Mouse (Mus musculus) megakaryocyte, embryonic 14.5 days (primary cell): ENCODE results near the gene Atp6v1a. TPM values are rescaled to one million over a fixed set of nuclear protein-coding genes. Genes with fewer than 3 reads are reported as not detected.

ENCODE experiments used
- H3K27me3 ChIP-seq: replicated peaks from 2 replicates; pipeline ENCODE3; 2012; ENCODE audit warnings: inconsistent platforms
- H3K36me3 ChIP-seq: replicated peaks from 2 replicates; pipeline ENCODE3; 2012; ENCODE audit warnings: low read length, inconsistent platforms, mixed read lengths
- H3K4me1 ChIP-seq: 2 replicates; pipeline ENCODE4 v1.6.1; 2012; ENCODE audit warnings: inconsistent platforms
- H3K4me3 ChIP-seq: replicated peaks from 2 replicates; pipeline ENCODE3; 2012; ENCODE audit warnings: moderate library complexity, mild to moderate bottlenecking, inconsistent platforms
- H3K9me3 ChIP-seq: 2 replicates; pipeline ENCODE4 v1.6.1; 2012; ENCODE audit warnings: inconsistent platforms
- FLI1 ChIP-seq: IDR thresholded peaks from 2 replicates; pipeline ENCODE4 v1.6.1; 2012; ENCODE audit warnings: low read length, inconsistent platforms, mixed read lengths
- GATA1 ChIP-seq: IDR thresholded peaks from 3 replicates; pipeline ENCODE4 v1.6.1; 2012; ENCODE audit warnings: mixed read lengths, low read length, inconsistent platforms, borderline replicate concordance
- polyA plus RNA-seq: library from polyadenylated mRNA; stranded (reverse); fragments of >175 nt; gene quantifications from 2 replicates; pipeline ENCODE4 v1.2.3, GENCODE M21; 2012; ENCODE audit warnings: low replicate concordance; ENCODE audit not compliant: insufficient read depth

The Atp6v1a gene
- 0.77 and 3.0 TPM in 2 replicates for polyA plus RNA-seq

- peak within 1 kb of the TSS; percentile 100 for H3K4me3 ChIP-seq
- TF ChIP-seq FLI1 (no peak), GATA1 (no peak)
- H3K9me3 ChIP-seq = no peaks in the 10 kb centered on the region
- peaks cover 2% of the 10 kb centered on the region for H3K36me3 ChIP-seq
- peaks cover 33% of the 10 kb centered on the region for H3K4me1 ChIP-seq
- no peaks in the 10 kb centered on the region for H3K27me3 ChIP-seq
Measured at GRCm38 (mm10) chr16:44139536-44140185, at the start of gene Atp6v1a, which contains the start of gene Naa50. TSS of gene Atp6v1a (minus strand) at chr16:44139705. TSS of gene Naa50 (plus strand) at chr16:44139830.

- Histone ChIP-seq H3K9me3 (peaks cover 4% of the 10 kb centered on the region; the same call in 1 of the 2 replicates), H3K4me3 (no peak overlapping the region), H3K4me1 (peaks cover 31% of the 10 kb centered on the region), H3K36me3 (peaks cover 24% of the 10 kb centered on the region), H3K27me3 (no peaks in the 10 kb centered on the region)
- no peak for TF ChIP-seq GATA1
- TF ChIP-seq FLI1 = no peak
Measured at GRCm38 (mm10) chr16:44188766-44189165, 49.3 kb upstream of the Atp6v1a start.

- H3K27me3 ChIP-seq = no peaks in the 10 kb centered on the region
- H3K9me3 ChIP-seq = peaks cover 4% of the 10 kb centered on the region; the same call in 1 of the 2 replicates
- no peak overlapping the region for H3K4me3 ChIP-seq
- peaks cover 26% of the 10 kb centered on the region for H3K36me3 ChIP-seq
- H3K4me1 ChIP-seq = peaks cover 26% of the 10 kb centered on the region
- no peak for TF ChIP-seq FLI1
- no peak for TF ChIP-seq GATA1
Measured at GRCm38 (mm10) chr16:44187172-44187571, 47.7 kb upstream of the Atp6v1a start.

GRCm38 (mm10) chr16:44184769-44185168, 45.3 kb upstream of the Atp6v1a start:
- H3K9me3 ChIP-seq = peaks cover 4% of the 10 kb centered on the region; the same call in 1 of the 2 replicates
- peaks cover 32% of the 10 kb centered on the region for H3K36me3 ChIP-seq
- no peak for TF ChIP-seq FLI1
- no peak for TF ChIP-seq GATA1
- peaks cover 5% of the 10 kb centered on the region for H3K4me1 ChIP-seq
- no peaks in the 10 kb centered on the region for H3K27me3 ChIP-seq
- no peak overlapping the region for H3K4me3 ChIP-seq

- no peak for TF ChIP-seq GATA1
- TF ChIP-seq FLI1 = no peak
- Histone ChIP-seq H3K27me3 (no peaks in the 10 kb centered on the region), H3K4me1 (no peaks in the 10 kb centered on the region), H3K4me3 (no peak overlapping the region), H3K9me3 (no peaks in the 10 kb centered on the region), H3K36me3 (peaks cover 37% of the 10 kb centered on the region)
Measured at GRCm38 (mm10) chr16:44182597-44182996, 43.1 kb upstream of the Atp6v1a start.

- peaks cover 29% of the 10 kb centered on the region for H3K36me3 ChIP-seq
- no peaks in the 10 kb centered on the region for H3K9me3 ChIP-seq
- no peaks in the 10 kb centered on the region for H3K27me3 ChIP-seq
- H3K4me3 ChIP-seq = no peak overlapping the region
- peaks cover 17% of the 10 kb centered on the region for H3K4me1 ChIP-seq
- TF ChIP-seq GATA1 (no peak), FLI1 (no peak)
Measured at GRCm38 (mm10) chr16:44178555-44178954, 39.0 kb upstream of the Atp6v1a start.

- H3K4me3 ChIP-seq = no peak overlapping the region
- no peaks in the 10 kb centered on the region for H3K27me3 ChIP-seq
- no peaks in the 10 kb centered on the region for H3K9me3 ChIP-seq
- peaks cover 21% of the 10 kb centered on the region for H3K36me3 ChIP-seq
- TF ChIP-seq FLI1 = no peak
- no peak for TF ChIP-seq GATA1
- H3K4me1 ChIP-seq = peaks cover 20% of the 10 kb centered on the region
Measured at GRCm38 (mm10) chr16:44176511-44176910, 37.0 kb upstream of the Atp6v1a start.

- H3K4me3 ChIP-seq = peak overlapping the region; percentile 60
- H3K9me3 ChIP-seq = no peaks in the 10 kb centered on the region
- H3K4me1 ChIP-seq = peaks cover 26% of the 10 kb centered on the region
- no peaks in the 10 kb centered on the region for H3K27me3 ChIP-seq
- no peak for TF ChIP-seq FLI1
- TF ChIP-seq GATA1 = no peak
- H3K36me3 ChIP-seq = peaks cover 12% of the 10 kb centered on the region
Measured at GRCm38 (mm10) chr16:44175001-44175400, 35.5 kb upstream of the Atp6v1a start.

- TF ChIP-seq GATA1 (no peak), FLI1 (no peak)
- Histone ChIP-seq H3K27me3 (no peaks in the 10 kb centered on the region), H3K9me3 (no peaks in the 10 kb centered on the region), H3K4me1 (peaks cover 29% of the 10 kb centered on the region), H3K36me3 (peaks cover 7% of the 10 kb centered on the region), H3K4me3 (peak overlapping the region; percentile 96)
Measured at GRCm38 (mm10) chr16:44173966-44174530, 34.5 kb upstream of the Atp6v1a start.

GRCm38 (mm10) chr16:44173155-44173941, 33.8 kb upstream of the Atp6v1a start, which contains the start of gene Usf3:
TSS of gene Usf3 (plus strand) at chr16:44173246.
- H3K9me3 ChIP-seq = no peaks in the 10 kb centered on the region
- peaks cover 29% of the 10 kb centered on the region for H3K4me1 ChIP-seq
- TF ChIP-seq FLI1 (no peak), GATA1 (no peak)

More at GRCm38 (mm10) chr16:44173155-44173941, 33.8 kb upstream of the Atp6v1a start, which contains the start of gene Usf3:
- Histone ChIP-seq H3K4me3 (peak within 1 kb of the TSS; percentile 96), H3K36me3 (peaks cover 1% of the 10 kb centered on the region), H3K27me3 (no peaks in the 10 kb centered on the region)
